Mouse (Mus musculus) myocyte (in vitro differentiated cells): Measurements from ENCODE around the gene 5330417H12Rik.

ENCODE experiments used
- CEBPB ChIP-seq: IDR thresholded peaks from 2 replicates; pipeline ENCODE4 v1.6.1; 2011; ENCODE audit warnings: mild to moderate bottlenecking, moderate library complexity; ENCODE audit not compliant: poor library complexity, insufficient read depth, severe bottlenecking
- E2F4 ChIP-seq: IDR thresholded peaks from one replicate; pipeline ENCODE4 v1.6.1; 2011; ENCODE audit warnings: mild to moderate bottlenecking, control low read depth, moderate library complexity; ENCODE audit not compliant: insufficient read depth
- MAX ChIP-seq: IDR thresholded peaks from one replicate; pipeline ENCODE4 v1.6.1; 2011; ENCODE audit warnings: low read depth, mild to moderate bottlenecking, control low read depth
- MYOD1 ChIP-seq, 3 experiments: IDR thresholded peaks; one replicate each; pipeline ENCODE4 v1.6.1; 2011; ENCODE audit warnings: control low read depth in 2 of 3, low read depth in 2 of 3, mild to moderate bottlenecking in 2 of 3, moderate library complexity in 1 of 3; ENCODE audit not compliant: insufficient read length in 2 of 3, control insufficient read depth in 1 of 3
- MYOG ChIP-seq, 3 experiments: IDR thresholded peaks; one replicate each; pipeline ENCODE4 v1.6.1; 2011; ENCODE audit warnings: control low read depth in 2 of 3, low read depth in 2 of 3, mild to moderate bottlenecking in 2 of 3; ENCODE audit not compliant: insufficient read length in 2 of 3, control insufficient read depth in 1 of 3, insufficient read depth in 1 of 3
- POLR2A ChIP-seq: IDR thresholded peaks from one replicate; pipeline ENCODE4 v1.6.1; 2011; ENCODE audit warnings: low read depth, mild to moderate bottlenecking, control low read depth, moderate library complexity; ENCODE audit not compliant: insufficient read length
- POLR2AphosphoS2 ChIP-seq: IDR thresholded peaks from one replicate; pipeline ENCODE4 v1.6.1; 2011; ENCODE audit warnings: low read depth, control low read depth; ENCODE audit not compliant: insufficient read length
- REST ChIP-seq: IDR thresholded peaks from one replicate; pipeline ENCODE4 v1.6.1; 2011; ENCODE audit warnings: mild to moderate bottlenecking, control low read depth, moderate library complexity; ENCODE audit not compliant: insufficient read depth, insufficient read length
- SRF ChIP-seq: IDR thresholded peaks from one replicate; pipeline ENCODE4 v1.6.1; 2011; ENCODE audit warnings: low read depth; ENCODE audit not compliant: control insufficient read depth, insufficient read length
- TCF12 ChIP-seq: IDR thresholded peaks from one replicate; pipeline ENCODE4 v1.6.1; 2011; ENCODE audit warnings: mild to moderate bottlenecking, control low read depth; ENCODE audit not compliant: poor library complexity, insufficient read depth, severe bottlenecking
- TCF3 ChIP-seq: IDR thresholded peaks from one replicate; pipeline ENCODE4 v1.6.1; 2011; ENCODE audit warnings: low read depth, control low read depth; ENCODE audit not compliant: insufficient read length
- USF1 ChIP-seq: IDR thresholded peaks from one replicate; pipeline ENCODE4 v1.6.1; 2011; ENCODE audit warnings: low read depth, mild to moderate bottlenecking, control low read depth, moderate library complexity

DNA sequence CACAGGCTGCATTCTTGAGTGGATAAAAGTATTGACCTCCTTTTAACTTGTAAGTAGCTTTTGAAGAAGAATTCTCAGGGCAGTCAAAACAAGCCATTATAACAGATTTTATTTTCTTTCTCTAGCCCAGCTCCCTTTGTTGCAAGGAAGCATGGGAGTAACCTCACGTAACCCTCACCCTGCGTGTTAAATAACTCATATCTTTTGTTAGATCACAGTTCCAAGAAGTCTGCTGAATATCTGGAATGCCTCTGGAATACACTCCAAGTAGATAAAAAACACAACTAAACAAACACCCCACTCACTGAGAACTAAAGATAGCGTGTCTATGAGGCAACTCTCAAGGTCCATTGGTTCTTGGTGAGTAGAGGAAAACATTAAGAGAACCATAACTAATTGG lies 50.7 kb downstream of the 5330417H12Rik start:
- no peak for TF ChIP-seq POLR2AphosphoS2
- TF ChIP-seq POLR2A, result no peak
- TF ChIP-seq TCF12, result no peak
- no peak for TF ChIP-seq CEBPB
- no peak for TF ChIP-seq MAX
- no peak for TF ChIP-seq MYOD1 (IDR thresholded peaks at IDR 0.05; ENCODE audit: control insufficient read depth in 1 of 3, insufficient read length in 2 of 3, low read depth in 2 of 3)
- TF ChIP-seq REST, result no peak
- no peak for TF ChIP-seq E2F4
- TF ChIP-seq USF1, result no peak
- no peak for TF ChIP-seq TCF3
- TF ChIP-seq SRF, result no peak
- no peak for TF ChIP-seq MYOG (IDR thresholded peaks at IDR 0.05; ENCODE audit: control insufficient read depth in 1 of 3, insufficient read depth in 1 of 3, insufficient read length in 2 of 3, low read depth in 2 of 3)
